Comparison of ENCODE assay signal across 16 mouse cellular contexts in genomic region chr10:121853385-121853808, GRCm38 (mm10).
A peak's percentile ranks its signal among the peaks of the same experiment; 100 is the strongest.
DNase-seq lines count a peak whose midpoint lies in the region; ATAC-seq and TF ChIP-seq lines count a peak whose summit lies in the region.
"Had no signal": no experiment of that assay in that cellular context is flagged by ENCODE, and none has a peak within 500 bp of the region (broad histone marks: within the 10 kb centered on the region; RNA-seq: fewer than 3 reads in every experiment).

No protein-coding gene starts in this region.

- 43% methylated on average over 14 of the region's 14 CpGs for WGBS in kidney, postnatal 0 days
- 39% methylated on average over 14 of the region's 14 CpGs for WGBS in forebrain, embryonic 15.5 days

- peak; percentile 50 for DNase-seq in kidney, postnatal 0 days (ENCODE audit: low spot score)
- no peak for DNase-seq in kidney, postnatal 14 days
- peak; percentile 58 for DNase-seq in A20 (ENCODE audit: low read depth, low spot score)
- peak; percentile 4 for DNase-seq in c-Kit-positive CD71-positive TER-119-positive erythroid progenitor cells, embryonic 14.5 days (ENCODE audit: low spot score)
- no peak for DNase-seq in right cerebral cortex, postnatal 14 days
- DNase-seq in urinary bladder, postnatal 10 days (ENCODE audit: low spot score), result no peak
- DNase-seq: cerebellum, adult 18-20 months; kidney, adult 18-20 months; layer of hippocampus, adult 9-11 months had no signal

- no peaks in the 10 kb centered on the region for H3K27me3 ChIP-seq in kidney, postnatal 0 days (ENCODE audit: insufficient read depth, low read length)
- H3K27me3 ChIP-seq in E14TG2a.4 (ENCODE audit: insufficient read depth, low read length), result peaks cover 13% of the 10 kb centered on the region
- H3K27me3 ChIP-seq in forebrain, embryonic 15.5 days, result no peaks in the 10 kb centered on the region
- H3K27me3 ChIP-seq: CH12.LX; liver, embryonic 15.5 days had no signal

- ATAC-seq in kidney, postnatal 0 days (replicated peaks; ENCODE audit: low FRiP score, low read depth), result peak; percentile 58
- ATAC-seq in forebrain, embryonic 15.5 days (replicated peaks), result no peak
- ATAC-seq: activated CD4-positive, CD25-positive, alpha-beta regulatory T cell, adult 4 months; hindbrain, embryonic 16.5 days had no signal

- H3K9me3 ChIP-seq in kidney, postnatal 0 days (replicated peaks; ENCODE audit: low read length), result no peaks in the 10 kb centered on the region
- H3K9me3 ChIP-seq in E14TG2a.4 (ENCODE audit: low read length), result no peaks in the 10 kb centered on the region
- H3K9me3 ChIP-seq in forebrain, embryonic 15.5 days, result no peaks in the 10 kb centered on the region
- H3K9me3 ChIP-seq: liver, embryonic 15.5 days; midbrain, embryonic 10.5 days had no signal

- TF ChIP-seq CTCF in kidney, postnatal 0 days (IDR thresholded peaks at IDR 0.05; ENCODE audit: low read depth), result no peak
- TF ChIP-seq CTCF in E14TG2a.4 (conservative IDR thresholded peaks at IDR 0.05; ENCODE audit: low read length), result no peak

- H3K9ac ChIP-seq in kidney, postnatal 0 days (ENCODE audit: low read depth, low read length), result no peak overlapping the region
- H3K9ac ChIP-seq in forebrain, embryonic 15.5 days (replicated peaks), result no peak overlapping the region
- H3K9ac ChIP-seq: liver, embryonic 15.5 days had no signal

- H3K4me2 ChIP-seq in kidney, postnatal 0 days (ENCODE audit: low read length), result 0 out of 2 replicates have a peak overlapping the region, but pooled peaks have one; percentile 10
- H3K4me2 ChIP-seq in forebrain, embryonic 15.5 days (replicated peaks), result no peak overlapping the region
- H3K4me2 ChIP-seq: liver, embryonic 15.5 days had no signal

- H3K4me3 ChIP-seq in kidney, postnatal 0 days (replicated peaks; ENCODE audit: low read depth, low read length), result no peak overlapping the region
- H3K4me3 ChIP-seq in E14TG2a.4 (replicated peaks; ENCODE audit: low read length), result peak overlapping the region; percentile 57
- no peak overlapping the region for H3K4me3 ChIP-seq in forebrain, embryonic 15.5 days
- H3K4me3 ChIP-seq: liver, embryonic 15.5 days; midbrain, embryonic 10.5 days had no signal

- H3K36me3 ChIP-seq in kidney, postnatal 0 days (ENCODE audit: insufficient read depth, low read length), result 0 out of 2 replicates have a peak, but pooled peaks cover 3% of the 10 kb centered on the region
- no peaks in the 10 kb centered on the region for H3K36me3 ChIP-seq in E14TG2a.4 (ENCODE audit: insufficient read depth, low read length)
- peaks cover 3% of the 10 kb centered on the region; the same call in 1 of the 2 replicates for H3K36me3 ChIP-seq in forebrain, embryonic 15.5 days
- H3K36me3 ChIP-seq: liver, embryonic 15.5 days had no signal

- H3K4me1 ChIP-seq in kidney, postnatal 0 days (replicated peaks; ENCODE audit: insufficient read depth, low read length), result no peaks in the 10 kb centered on the region
- H3K4me1 ChIP-seq in E14TG2a.4 (replicated peaks; ENCODE audit: low read depth, low read length), result peaks cover 14% of the 10 kb centered on the region
- H3K4me1 ChIP-seq in forebrain, embryonic 15.5 days, result peaks cover 7% of the 10 kb centered on the region; the same call in 1 of the 2 replicates
- H3K4me1 ChIP-seq: liver, embryonic 15.5 days had no signal

- no peak overlapping the region for H3K27ac ChIP-seq in kidney, postnatal 0 days
- H3K27ac ChIP-seq in forebrain, embryonic 15.5 days (replicated peaks), result no peak overlapping the region
- H3K27ac ChIP-seq: liver, embryonic 15.5 days; midbrain, embryonic 10.5 days had no signal

Comparison
In these comparisons a context has a peak if more than half of its experiments do, and no peak if none do; other contexts are left out.
1. DNase-seq: peak in kidney, postnatal 0 days (single experiment), A20 (single experiment) and c-Kit-positive CD71-positive TER-119-positive erythroid progenitor cells, embryonic 14.5 days (single experiment); none in kidney, postnatal 14 days (single experiment), right cerebral cortex, postnatal 14 days (single experiment) and urinary bladder, postnatal 10 days (single experiment).